Mouse (Mus musculus) frontal cortex, postnatal 36 days (tissue): ENCODE data around the gene Myrip.

Source experiments
- DNase-seq, 2 experiments: peaks; one replicate each; pipeline ENCODE4 v3.0.0; 2022; ENCODE audit warnings: low spot score in 2 of 2

Gene Myrip

DNA sequence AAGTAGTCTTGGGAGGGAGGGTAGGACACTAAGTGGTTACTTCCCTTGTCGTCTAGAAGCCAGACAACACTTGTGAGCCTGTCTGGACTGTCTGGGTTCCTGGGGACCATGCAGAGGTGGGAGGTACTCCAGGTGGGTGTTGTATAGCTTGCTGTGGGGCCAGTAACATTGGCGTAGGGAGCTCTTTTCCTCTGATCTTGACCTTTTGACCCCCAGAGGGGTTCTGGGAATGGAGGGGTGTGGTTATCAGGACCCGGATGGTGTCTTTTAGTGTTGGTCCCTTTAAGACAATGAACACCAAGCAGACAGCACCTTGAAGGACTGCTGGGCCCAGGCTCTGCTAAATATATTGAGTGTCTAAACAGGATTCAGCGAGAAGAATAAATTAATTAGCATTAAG, 36.9 kb downstream of the Myrip start:
- no peak for DNase-seq

DNA sequence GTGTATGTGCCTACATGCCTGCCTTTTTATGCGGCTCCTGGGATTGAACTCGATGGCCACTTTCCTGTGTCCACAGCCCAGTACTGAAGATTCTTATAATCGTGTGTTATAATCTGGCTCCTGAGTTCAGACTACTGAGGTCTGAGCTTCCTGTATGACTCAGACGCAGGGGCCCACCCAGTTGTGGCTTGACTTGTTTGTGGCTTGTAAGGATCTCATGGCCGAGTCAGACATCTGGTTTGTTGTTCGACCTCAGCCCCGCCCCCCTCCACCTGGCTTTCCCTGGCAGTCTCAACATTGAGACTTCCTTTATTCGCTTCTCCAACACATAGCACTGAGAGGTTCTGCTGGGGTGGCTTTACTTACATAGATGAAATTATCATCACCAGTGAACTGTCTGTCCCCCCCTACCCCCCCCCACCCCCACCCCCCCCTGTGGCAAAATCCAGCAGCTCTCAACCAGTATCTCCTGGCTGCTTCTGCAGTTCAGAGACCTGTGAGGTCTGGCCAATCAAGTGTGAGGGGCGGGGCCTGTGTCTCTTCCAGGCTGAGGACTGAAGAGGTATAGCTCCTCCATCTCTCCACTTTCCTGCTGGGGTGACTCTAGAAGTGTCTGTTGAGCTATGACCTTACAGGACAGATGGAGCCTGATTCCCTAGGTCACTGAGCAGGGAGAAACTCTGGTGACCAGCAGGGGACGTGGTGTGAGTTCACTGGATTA, 38.8 kb downstream of the Myrip start:
- no peak for DNase-seq

DNA sequence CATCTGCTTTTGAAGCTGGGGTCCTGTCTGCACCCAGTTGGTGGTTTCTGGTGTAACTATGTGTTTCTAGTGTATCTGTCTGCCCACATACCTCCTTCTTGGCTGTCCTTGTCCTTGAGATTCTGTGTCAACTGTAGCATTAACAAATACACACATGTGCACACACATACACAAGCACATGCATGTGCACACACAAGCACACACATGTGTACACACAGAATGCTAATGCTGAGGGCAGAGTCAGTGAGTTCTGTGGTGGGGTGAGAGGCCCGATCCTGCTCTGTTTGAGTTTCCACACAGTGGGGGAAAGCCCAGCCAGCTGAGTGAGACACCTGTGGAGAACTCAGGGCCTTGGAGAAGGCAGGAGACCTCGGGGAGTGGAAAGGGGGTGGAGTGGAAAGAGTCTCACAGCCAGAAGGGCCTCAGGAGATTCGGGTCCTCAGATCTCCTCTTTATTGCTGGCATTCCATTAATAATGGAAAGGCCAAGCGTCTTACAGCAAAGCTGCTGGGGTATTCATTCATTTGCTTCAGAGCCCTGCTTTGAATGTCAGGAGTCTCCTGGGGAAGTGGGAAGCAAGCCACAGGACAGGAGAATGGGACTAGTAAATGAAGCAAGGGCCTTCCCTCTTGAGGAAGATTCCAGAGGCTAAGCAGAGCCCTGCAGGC, 41.9 kb downstream of the Myrip start:
- no peak for DNase-seq

DNA sequence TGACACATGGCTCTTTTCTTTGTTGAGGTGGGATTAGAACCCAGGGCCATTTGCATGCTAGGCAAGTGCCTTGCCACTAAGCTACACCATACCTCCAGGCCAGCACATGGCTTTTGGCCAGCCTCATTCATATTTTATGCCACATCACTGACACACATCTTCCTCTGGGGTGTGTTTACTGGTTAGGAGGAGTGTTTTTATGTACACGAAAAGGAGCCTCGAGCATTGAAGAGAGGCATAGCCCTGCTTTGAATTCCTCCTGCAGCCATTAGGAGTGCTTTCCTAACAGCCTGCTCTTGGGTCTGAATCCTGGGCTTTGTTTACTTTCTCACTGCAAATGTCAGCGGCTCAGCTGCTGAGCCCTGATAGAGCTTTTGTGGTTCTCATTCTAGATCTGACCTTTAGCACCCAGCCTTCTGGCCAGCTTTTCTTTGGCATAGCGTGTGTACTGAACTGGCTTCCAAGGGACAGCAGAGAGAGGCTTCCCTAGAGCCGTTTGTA, 44.4 kb downstream of the Myrip start:
- no peak for DNase-seq

DNA sequence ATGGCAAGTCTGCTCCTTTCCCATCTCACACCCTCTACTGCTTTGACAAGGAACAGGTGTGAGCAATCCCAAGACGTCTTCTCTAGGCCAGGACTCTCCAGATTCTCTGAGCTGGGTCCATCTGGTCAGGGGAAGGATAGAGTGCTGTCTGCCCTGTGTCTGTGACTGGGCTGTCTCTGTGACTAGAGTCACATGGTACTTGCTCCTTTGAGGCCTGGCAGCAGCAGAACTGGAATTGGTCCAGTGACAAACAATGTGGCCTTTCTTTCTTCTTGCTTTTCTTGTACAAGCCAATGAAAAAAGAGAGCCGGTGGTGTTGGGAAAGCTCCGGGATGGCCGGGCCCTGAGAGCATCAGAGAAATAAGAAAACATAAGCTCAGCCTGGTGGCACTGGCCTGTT, 47.8 kb downstream of the Myrip start:
- DNase-seq, result peak; percentile 57 to 68

DNA sequence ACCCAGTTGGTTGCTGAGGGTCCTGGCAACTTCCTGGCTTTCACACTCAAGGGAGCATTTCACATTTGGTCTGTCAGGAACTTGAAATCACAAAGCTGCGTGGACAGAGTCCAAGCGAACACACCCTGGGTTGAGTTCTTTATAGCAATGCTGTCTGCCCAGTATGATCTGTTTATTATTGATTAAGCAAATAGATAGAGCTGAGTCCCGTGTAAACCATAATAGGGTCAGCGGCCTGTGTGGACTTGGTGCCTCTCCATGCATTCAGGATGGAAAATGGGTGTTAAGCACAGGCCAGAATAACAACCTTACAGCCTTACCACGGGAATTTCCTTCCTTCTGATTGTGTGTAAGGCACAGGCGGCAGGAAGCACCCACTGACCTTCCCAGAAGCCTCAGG, 49.0 kb downstream of the Myrip start:
- DNase-seq, result no peak

DNA sequence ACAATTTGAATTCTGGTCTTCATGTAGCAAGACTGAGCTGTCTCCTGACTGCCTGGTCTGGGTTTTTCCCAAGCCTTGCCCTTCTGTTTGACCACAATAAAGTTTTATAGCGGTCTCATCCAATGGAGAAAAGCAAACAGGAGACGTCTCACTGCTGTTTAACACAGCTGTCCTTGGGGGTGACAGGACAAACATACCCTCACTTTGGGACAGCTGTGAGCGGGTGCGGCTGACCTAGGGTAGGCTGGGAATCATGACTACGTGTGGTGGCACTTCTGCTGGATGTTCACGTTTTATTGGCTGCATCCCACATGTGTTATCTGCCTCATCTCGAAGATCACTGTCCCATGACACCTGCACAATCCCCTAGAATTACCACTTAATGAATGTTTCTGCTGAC, 49.7 kb downstream of the Myrip start:
- DNase-seq, result no peak

DNA sequence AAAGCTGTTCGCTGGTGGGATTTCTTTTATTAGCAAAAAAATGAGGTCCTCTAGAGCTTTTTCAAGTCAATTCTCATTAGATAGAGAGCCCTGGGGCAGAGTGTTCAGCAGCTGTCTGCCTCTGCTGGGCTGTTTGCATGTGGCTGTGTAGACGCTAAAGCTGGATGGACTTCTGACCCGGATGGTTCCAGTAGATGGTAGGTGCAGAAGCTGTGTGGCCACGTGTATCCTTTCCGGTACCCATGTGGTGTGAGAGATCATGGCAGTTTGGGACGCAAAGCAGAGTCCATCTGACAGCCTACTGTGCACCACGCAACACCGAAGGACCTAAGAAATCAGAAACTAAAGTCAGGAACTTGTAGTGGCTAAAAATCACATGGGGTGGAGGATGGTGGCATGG, 50.2 kb downstream of the Myrip start:
- no peak for DNase-seq

DNA sequence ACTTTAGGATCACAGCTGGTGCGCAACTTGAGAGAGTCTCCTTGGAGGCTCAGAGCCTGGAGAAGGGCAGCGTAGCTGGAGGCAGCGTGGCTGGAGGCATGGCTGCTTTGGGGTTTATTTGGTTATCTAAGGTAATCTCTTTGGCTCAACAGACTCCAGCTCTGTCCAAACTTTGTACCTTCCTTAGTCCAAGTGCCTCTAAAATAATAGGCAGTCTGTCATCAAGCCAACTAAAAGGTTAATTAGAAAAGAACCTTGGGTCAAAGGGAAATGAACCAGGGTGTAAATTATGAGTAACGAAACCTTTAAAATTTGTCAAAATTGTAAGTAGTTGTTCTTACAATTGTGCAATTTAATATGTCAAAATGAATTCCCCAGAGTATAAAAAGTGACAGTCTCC, 51.7 kb downstream of the Myrip start:
- no peak for DNase-seq

DNA sequence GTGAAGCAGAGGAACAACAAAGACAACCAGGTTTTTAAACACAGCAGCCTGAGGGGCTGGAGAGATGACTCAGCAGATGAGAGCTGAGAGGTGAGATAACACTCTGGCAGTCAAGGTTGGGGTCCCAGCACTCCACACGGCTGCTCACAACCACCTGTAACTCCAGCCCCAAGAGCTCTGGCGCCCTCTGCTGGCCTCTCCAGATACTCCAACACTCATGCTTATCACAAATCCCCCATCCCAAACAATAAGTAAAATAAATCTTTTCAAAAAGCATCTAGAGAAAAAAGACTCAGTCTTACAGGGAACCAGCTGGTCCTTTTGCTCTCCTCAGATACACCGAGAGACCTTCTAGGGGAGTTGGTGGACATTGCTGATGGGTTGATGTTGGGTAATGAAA, 52.7 kb downstream of the Myrip start:
- no peak for DNase-seq

DNA sequence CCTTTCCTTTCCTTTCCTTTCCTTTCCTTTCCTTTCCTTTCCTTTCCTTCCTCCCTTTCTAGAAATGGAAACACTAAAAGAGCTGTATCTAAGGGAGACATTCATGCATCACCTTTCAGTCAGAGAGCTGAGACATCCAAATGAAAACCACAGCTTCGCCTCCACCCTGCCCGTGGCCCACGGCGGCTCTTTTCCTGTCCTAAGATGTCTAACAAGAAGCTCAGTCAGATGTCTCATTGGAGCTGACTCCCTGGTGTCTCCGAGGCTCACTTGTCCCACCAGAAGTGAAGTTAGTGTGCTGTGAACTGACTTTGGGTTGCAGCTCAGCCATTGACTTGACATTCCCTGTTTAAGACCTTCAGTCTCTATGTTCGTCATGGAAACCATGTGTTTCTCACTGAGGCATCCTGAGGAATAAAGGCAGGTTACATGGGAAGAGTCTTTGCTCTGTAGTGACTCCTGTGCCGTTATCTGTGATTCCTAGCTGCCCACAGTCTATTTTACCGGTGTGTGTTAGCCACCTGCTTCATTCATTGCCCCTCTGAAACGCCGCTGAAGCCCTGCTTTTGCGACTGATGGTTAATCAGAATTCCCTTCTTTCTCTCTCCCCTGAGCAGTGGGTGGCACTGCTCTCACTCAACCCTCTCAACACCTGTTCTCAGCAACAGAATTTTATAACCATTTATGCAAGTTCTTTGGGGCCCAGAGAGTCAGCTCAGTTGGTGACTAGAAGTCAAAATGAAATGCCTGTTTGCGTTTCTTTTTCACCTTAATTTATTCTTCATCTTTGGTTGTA, 53.4 kb downstream of the Myrip start:
- peak in 1 of 2 experiments; percentile 55 for DNase-seq

DNA sequence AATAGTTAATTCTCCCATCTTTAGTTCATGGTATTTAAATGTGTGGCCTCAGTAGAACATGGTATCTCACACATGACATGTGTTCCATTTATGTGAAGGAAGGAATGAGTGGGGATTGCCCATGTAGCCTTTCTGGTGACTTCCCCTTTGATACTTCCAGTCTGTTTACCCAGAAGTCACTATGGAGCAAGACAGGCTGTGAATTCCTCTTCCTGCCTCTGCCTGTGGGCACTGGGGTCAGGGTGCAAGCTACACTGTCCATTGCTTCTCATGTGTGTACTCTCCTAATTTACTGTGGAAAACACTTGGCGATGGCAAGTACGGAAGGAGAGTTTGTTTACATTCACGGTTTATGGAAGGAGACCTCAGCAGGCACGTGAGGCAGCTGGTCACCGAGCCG, 55.2 kb downstream of the Myrip start:
- no peak for DNase-seq

DNA sequence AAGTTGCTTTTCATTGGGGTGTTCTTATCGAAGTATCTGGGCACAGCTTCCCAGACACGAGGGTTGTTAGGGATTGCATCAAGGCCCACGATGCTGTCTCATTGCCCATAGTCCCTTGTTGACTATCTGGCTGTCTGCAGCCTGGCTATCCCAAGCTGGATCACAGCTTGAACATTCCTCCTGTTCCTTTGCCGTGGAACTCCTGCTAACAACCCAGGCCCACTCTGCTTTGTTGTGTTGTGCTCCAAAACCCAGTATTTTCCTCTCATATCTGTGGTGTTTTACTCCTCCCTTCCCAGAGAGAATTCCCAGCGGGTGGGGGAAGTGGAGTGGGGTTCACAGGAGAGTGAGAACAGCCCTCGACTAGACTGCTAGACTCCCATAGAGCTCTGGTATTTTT, 56.7 kb downstream of the Myrip start:
- DNase-seq, result no peak

DNA sequence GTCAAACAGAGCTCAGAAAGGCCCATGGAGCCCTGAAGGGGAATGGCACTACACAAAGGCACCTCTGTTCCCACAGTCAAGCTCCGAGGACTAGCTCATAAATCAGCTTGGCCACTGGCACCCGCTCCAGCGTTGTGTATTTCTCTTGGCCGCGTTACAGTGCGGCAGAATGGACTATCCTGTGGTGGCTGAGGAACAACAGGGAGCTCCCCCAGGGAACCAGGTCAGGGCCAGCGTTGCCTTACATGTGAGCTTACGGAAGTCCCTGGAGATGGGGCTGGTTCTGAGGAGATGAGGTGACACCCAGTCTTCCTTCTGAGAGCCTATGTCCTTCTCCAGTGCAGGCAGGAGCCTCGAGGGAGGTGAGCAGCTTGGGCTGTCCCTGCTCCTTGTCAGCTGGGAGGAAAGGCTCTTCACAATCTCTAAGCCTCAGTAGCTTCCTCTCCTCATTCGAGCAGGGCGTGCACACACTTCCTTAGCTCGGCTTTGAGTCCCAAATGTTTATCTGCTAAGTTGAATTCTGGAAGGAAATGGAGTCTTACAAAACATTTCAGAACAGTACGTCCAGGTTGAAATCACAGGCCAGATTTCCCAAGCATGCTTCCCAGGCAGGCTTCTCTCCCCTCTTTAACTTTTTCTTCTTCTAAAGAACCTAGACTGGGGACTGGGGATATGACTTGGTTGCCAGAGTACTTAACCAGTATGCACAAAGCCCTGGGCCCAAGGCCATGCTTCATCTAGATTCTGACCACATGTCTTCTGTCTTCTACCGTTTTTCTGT, 59.3 kb downstream of the Myrip start:
- peak; percentile 57 to 67 for DNase-seq

DNA sequence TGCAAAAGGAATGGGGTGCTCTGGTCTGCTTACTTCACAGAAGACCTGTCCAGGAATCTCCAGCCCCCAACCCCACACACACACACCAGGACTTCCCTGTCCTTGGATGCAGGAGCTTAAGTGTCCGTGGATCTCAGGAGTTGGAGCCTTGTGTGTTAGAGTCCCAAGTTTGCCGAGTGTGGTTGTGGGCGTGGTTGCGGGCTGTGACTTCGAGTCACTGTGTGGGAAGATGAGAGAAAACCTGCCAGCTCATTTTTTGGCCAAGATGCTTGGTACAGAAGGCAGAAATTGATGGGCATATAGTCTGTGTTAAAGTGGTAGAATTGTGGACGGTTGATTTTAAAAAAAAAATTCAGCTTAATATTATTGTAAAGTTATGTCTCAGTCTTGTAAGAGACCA, 60.3 kb downstream of the Myrip start:
- DNase-seq, result peak; percentile 51 to 59

DNA sequence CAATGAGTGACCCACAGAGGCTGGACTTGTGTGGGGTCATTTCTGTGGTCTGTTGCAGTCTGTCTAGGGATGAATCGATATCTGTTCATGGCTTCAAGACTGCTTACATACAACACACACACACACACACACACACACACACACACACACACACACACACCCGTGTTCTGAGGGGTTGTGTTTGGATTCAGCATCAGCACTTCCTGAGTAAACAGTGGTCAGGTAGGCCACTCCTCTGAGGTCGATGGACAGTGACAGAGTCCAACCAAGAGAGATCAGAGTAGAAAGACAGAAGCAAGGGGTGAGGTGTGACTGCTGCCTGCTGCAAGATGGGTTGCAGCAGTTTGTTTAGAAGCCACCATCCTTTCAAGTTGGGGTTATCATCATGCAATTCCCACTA, 61.4 kb downstream of the Myrip start:
- no peak for DNase-seq

DNA sequence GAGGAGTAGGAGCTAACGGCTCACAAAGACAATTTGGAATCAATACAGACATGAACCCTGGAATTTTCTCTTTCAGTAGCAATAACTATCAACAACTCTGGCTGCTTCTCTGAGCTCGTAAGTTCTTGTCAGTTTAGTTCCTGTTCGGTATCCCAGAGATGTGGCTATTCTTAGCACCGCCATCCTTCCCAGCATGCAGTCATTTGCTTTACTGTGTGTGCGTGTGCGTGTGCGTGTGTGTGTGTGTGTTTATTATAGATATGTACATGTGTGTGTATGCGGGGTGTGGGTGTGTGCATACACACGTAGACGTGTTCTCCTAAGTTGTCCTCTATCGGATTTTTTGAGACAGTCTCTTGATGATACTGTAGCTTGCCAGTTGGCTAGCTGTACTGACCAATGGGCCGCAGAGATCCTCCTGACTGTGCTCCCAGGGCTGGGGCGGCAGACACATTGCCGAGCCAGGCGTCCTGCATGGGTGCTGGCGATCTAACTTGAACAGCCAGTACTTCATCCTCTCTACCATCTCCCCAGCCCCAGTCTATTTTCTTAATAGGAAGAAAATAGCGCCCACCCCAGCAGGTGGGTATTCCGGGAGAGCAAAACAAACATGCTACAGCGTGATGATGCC, 63.5 kb downstream of the Myrip start:
- DNase-seq, result no peak

DNA sequence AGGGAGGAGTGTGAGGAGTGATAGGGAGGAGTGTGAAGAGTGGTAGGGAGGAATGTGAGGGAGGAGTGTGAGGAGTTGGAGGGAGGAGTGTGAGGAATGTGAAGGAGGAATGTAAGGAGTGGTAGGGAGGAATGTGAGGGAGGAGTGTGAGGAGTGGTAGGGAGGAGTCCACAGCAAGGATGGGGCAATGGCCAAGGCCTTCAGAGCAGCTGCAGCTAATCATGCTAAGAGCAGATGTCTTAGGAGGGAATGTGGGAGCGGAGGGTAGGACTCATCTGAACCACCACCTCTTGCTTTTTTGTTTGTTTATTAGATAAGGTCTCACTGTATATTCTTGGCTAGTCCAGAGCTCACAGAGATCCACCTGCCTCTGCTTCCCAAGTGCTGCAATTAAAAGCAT, 66.2 kb downstream of the Myrip start:
- no peak for DNase-seq

DNA sequence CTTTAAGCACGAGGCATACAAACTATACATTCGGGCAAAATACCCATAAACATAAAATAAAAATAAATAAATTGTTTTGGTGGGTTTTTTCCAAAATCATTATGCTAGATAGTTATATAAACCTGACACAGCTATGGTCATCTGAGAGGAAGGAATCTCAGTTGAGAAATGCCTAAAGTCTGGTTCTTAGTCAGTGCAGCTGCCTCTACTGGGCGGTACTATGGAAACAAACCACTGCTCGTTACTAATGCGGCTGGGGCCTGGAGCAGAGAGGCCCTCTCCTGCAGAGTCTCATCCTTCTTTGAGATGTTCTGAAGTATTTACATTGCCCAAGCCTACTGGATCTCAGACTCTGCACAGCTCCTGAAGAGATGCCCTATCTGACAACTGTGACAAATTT, 70.3 kb downstream of the Myrip start:
- no peak for DNase-seq

DNA sequence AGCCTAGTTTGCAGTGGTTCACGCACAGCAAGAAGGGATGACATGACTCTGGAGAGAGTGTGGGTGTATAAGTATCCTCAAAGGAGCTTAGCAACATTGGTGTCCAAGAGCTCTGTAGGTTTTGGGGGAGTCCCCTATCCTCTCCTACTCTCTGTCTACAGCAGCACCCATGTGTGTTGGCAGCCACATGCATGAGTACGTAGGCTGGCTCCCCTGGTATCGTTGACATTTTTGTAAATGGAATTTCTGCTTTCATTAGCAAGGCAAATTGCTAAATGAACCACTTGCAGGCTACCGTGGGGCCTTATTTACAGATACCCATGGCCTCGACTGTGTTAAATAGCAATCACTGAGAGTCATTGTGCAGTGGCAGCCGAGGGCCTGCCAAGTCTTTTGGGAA, 71.0 kb downstream of the Myrip start:
- DNase-seq, result no peak

DNA sequence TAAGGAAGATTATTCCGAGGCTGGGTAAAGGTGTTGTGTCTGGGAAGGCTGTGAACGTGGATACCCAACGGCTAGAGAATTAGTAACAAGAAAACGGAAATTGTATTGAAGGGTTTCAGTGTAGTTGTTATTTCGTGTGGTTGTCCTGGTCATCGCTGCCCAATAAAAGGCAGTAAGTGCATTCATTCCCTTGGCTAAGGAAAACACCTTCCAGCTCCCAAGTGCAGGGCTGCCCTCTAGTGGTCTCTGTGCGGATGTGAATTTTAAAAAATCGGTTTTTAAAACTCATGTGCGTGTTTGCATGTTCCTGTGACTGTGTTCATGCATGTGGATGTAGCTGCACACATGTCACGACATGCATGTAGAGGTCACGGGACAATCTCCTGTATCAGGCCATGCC, 76.4 kb downstream of the Myrip start:
- DNase-seq, result peak in 1 of 2 experiments; percentile 59
